Mouse (Mus musculus): ENCODE measurements around the gene Mpdu1. TPM values are rescaled to one million over a fixed set of nuclear protein-coding genes. Genes with fewer than 3 reads are reported as not detected.

The Mpdu1 gene
- total and polyA plus RNA-seq, 3 experiments: 60.9 to 259 (median 101) TPM

GRCm38 (mm10) chr11:69670786-69671725, 8.6 kb upstream of the Mpdu1 start (continued):
- TF ChIP-seq USF2 (IDR thresholded peaks at IDR 0.05; ENCODE audit: borderline replicate concordance in 1 of 2, insufficient read depth in 1 of 2, low read depth in 1 of 2, low read length in 2 of 2) (no peak), HCFC1 (IDR thresholded peaks at IDR 0.05; ENCODE audit: low read depth, low read length) (peak; percentile 88), ETS1 (IDR thresholded peaks at IDR 0.05; ENCODE audit: low read depth, low read length) (peak; percentile 58), RCOR1 (IDR thresholded peaks at IDR 0.05; ENCODE audit: low read depth, low read length) (0 out of 2 replicates have a peak, but pooled peaks have one; percentile 61), USF1 (IDR thresholded peaks at IDR 0.05; ENCODE audit: low read depth, low read length) (peak; percentile 66), TCF12 (IDR thresholded peaks at IDR 0.05; ENCODE audit: low read depth, low read length) (peak; percentile 69; the same call in 1 of the 2 replicates), TBP (IDR thresholded peaks at IDR 0.05; ENCODE audit: low read depth, low read length) (peak; percentile 73; the same call in 1 of the 2 replicates), SMC3 (IDR thresholded peaks at IDR 0.05; ENCODE audit: low read depth, low read length) (peak; percentile 28), EP300 (IDR thresholded peaks at IDR 0.05; ENCODE audit: low read depth in 1 of 2, low read length in 2 of 2) (peak in 1 of 2 experiments; percentile 74; a peak in 2 of 4 replicates), GABPA (IDR thresholded peaks at IDR 0.05; ENCODE audit: low read depth, low read length) (no peak), BHLHE40 (IDR thresholded peaks at IDR 0.05; ENCODE audit: borderline replicate concordance, low read depth, low read length) (peak; percentile 79), POLR2A (IDR thresholded peaks at IDR 0.05; ENCODE audit: control insufficient read depth in 1 of 2, insufficient read depth in 1 of 2, low read depth in 1 of 2, low read length in 2 of 2, poor library complexity in 1 of 2) (peak; percentile 52 to 64; a peak in 3 of 4 replicates), ELF1 (IDR thresholded peaks at IDR 0.05; ENCODE audit: low read depth, low read length) (peak; percentile 92), MXI1 (IDR thresholded peaks at IDR 0.05; ENCODE audit: low read depth, low read length) (peak; percentile 98), KAT2A (conservative IDR thresholded peaks at IDR 0.05; ENCODE audit: low read depth, low read length) (peak; percentile 68; the same call in 1 of the 2 replicates)

GRCm38 (mm10) chr11:69666665-69667005, 4.2 kb upstream of the Mpdu1 start:
- Histone ChIP-seq H3K4me1 (ENCODE audit: control insufficient read depth in 1 of 2, insufficient read depth in 2 of 2, low read length in 2 of 2) (peaks cover under 1 to 26% of the 10 kb centered on the region in 2 experiments), H3K9me3 (replicated peaks; ENCODE audit: insufficient read depth, low read length) (no peaks in the 10 kb centered on the region), H3K79me2 (ENCODE audit: control insufficient read depth, insufficient read depth, low read length, poor library complexity) (peaks cover 39% of the 10 kb centered on the region), H3K4me3 (ENCODE audit: control insufficient read depth in 1 of 2, insufficient read depth in 1 of 2, low read depth in 2 of 2, low read length in 2 of 2) (no peak overlapping the region), H3K27ac (ENCODE audit: control insufficient read depth, low read depth, low read length) (no peak overlapping the region), H3K27me3 (ENCODE audit: control insufficient read depth in 1 of 2, insufficient read depth in 2 of 2, low read length in 2 of 2) (no peaks in the 10 kb centered on the region), H3K36me3 (ENCODE audit: control insufficient read depth in 1 of 2, insufficient read depth in 2 of 2, low read length in 2 of 2) (peaks cover 13 to 29% of the 10 kb centered on the region in 2 experiments), H3K9ac (ENCODE audit: control insufficient read depth, low read depth, low read length, poor library complexity, severe bottlenecking) (no peak overlapping the region)
- DNase-seq (ENCODE audit: low read depth, low spot score): peak; percentile 64
- no peak for TF ChIP-seq TCF12 (IDR thresholded peaks at IDR 0.05; ENCODE audit: low read depth, low read length)
- TF ChIP-seq GATA1 (IDR thresholded peaks at IDR 0.05; ENCODE audit: low read depth, low read length): no peak
- no peak for TF ChIP-seq NELFE (IDR thresholded peaks at IDR 0.05; ENCODE audit: low read depth, low read length)
- TF ChIP-seq CTCF (IDR thresholded peaks at IDR 0.05 in 2 of 3, conservative IDR thresholded peaks at IDR 0.05 in 1 of 3; ENCODE audit: control insufficient read depth in 1 of 3, insufficient read depth in 1 of 3, low read depth in 2 of 3, low read length in 3 of 3, poor library complexity in 1 of 3, severe bottlenecking in 1 of 3): no peak
- TF ChIP-seq KAT2A (conservative IDR thresholded peaks at IDR 0.05; ENCODE audit: low read depth, low read length): no peak
- TF ChIP-seq ZNF384 (IDR thresholded peaks at IDR 0.05; ENCODE audit: low read depth, low read length): no peak
- TF ChIP-seq HCFC1 (IDR thresholded peaks at IDR 0.05; ENCODE audit: low read depth, low read length): no peak
- TF ChIP-seq USF1 (IDR thresholded peaks at IDR 0.05; ENCODE audit: low read depth, low read length): no peak
- TF ChIP-seq UBTF (IDR thresholded peaks at IDR 0.05; ENCODE audit: borderline replicate concordance, insufficient read depth, low read depth, low read length): no peak
- TF ChIP-seq SIN3A (IDR thresholded peaks at IDR 0.05; ENCODE audit: low read length): no peak
- no peak for TF ChIP-seq POLR2AphosphoS5 (IDR thresholded peaks at IDR 0.05; ENCODE audit: borderline replicate concordance, low read depth, low read length)
- no peak for TF ChIP-seq MAZ (IDR thresholded peaks at IDR 0.05; ENCODE audit: low read depth, low read length)
- no peak for TF ChIP-seq MAX (IDR thresholded peaks at IDR 0.05; ENCODE audit: low read length)
- no peak for TF ChIP-seq TAL1 (IDR thresholded peaks at IDR 0.05; ENCODE audit: low read length)
- TF ChIP-seq MYC (IDR thresholded peaks at IDR 0.05; ENCODE audit: low read depth, low read length): no peak
- TF ChIP-seq ELF1 (IDR thresholded peaks at IDR 0.05; ENCODE audit: low read depth, low read length): no peak

Measured in MEL (cell line).